In genomic region chr19:55784796-55785418, GRCm38 (mm10) we compare ENCODE assay signal across 18 mouse cellular contexts. TPM values are rescaled to one million over a fixed set of nuclear protein-coding genes. Genes with fewer than 3 reads are reported as not detected.
A peak's percentile ranks its signal among the peaks of the same experiment; 100 is the strongest.
DNase-seq lines count a peak whose midpoint lies in the region; ATAC-seq and TF ChIP-seq lines count a peak whose summit lies in the region.
"Had no signal": no experiment of that assay in that cellular context is flagged by ENCODE, and none has a peak within 500 bp of the region (broad histone marks: within the 10 kb centered on the region; RNA-seq: fewer than 3 reads in every experiment).

No protein-coding gene starts in this region.

- no peaks in the 10 kb centered on the region for H3K9me3 ChIP-seq in heart, embryonic 10.5 days
- no peaks in the 10 kb centered on the region for H3K9me3 ChIP-seq in liver, embryonic 12.5 days (replicated peaks)
- H3K9me3 ChIP-seq: forebrain, embryonic 13.5 days; intestine, embryonic 15.5 days; midbrain, embryonic 15.5 days had no signal

- 85% methylated on average over 21 of the region's 21 CpGs for WGBS in heart, embryonic 10.5 days
- 81% methylated on average over 21 of the region's 21 CpGs for WGBS in liver, adult 2 months
- 77% methylated on average over 21 of the region's 21 CpGs for WGBS in liver, embryonic 12.5 days (ENCODE audit: insufficient replicate concordance)

- H3K9ac ChIP-seq in liver, adult 2 months (ENCODE audit: low read depth, low read length) = no peak overlapping the region
- H3K9ac ChIP-seq in liver, embryonic 12.5 days = no peak overlapping the region
- H3K9ac ChIP-seq: forebrain, embryonic 13.5 days; intestine, embryonic 15.5 days; liver, embryonic 14.5 days; midbrain, embryonic 15.5 days had no signal

- no peak for TF ChIP-seq CTCF in liver, adult 2 months (IDR thresholded peaks at IDR 0.05; ENCODE audit: low read depth, low read length)

- H3K27ac ChIP-seq in heart, embryonic 10.5 days = peak overlapping the region; percentile 42
- no peak overlapping the region for H3K27ac ChIP-seq in liver, adult 2 months (replicated peaks; ENCODE audit: insufficient read depth, low read depth, low read length)
- no peak overlapping the region for H3K27ac ChIP-seq in liver, embryonic 12.5 days
- H3K27ac ChIP-seq: forebrain, embryonic 13.5 days; hindbrain, embryonic 10.5 days; intestine, embryonic 15.5 days; liver, embryonic 14.5 days; midbrain, embryonic 15.5 days had no signal

- peaks cover 44% of the 10 kb centered on the region for H3K79me2 ChIP-seq in liver, adult 2 months (ENCODE audit: control insufficient read depth, insufficient read depth, low read length)

- H3K4me1 ChIP-seq in heart, embryonic 10.5 days = peaks cover 72% of the 10 kb centered on the region
- H3K4me1 ChIP-seq in liver, adult 2 months (ENCODE audit: control insufficient read depth, insufficient read depth, low read length) = peaks cover 15% of the 10 kb centered on the region
- H3K4me1 ChIP-seq in liver, embryonic 12.5 days = peaks cover 21% of the 10 kb centered on the region

- no peak for TF ChIP-seq POLR2A in liver, adult 2 months (IDR thresholded peaks at IDR 0.05; ENCODE audit: extremely low read depth, insufficient read depth, low read length)

- no peak for DNase-seq in heart, embryonic 10.5 days (ENCODE audit: low spot score)
- DNase-seq in heart, postnatal 4 days = no peak
- peak; percentile 67 for DNase-seq in liver, adult 2 months (ENCODE audit: extremely low read depth, low read depth, low spot score)
- DNase-seq in lung, adult 18-20 months = peak; percentile 66 to 76
- DNase-seq in lung, postnatal 36 days = peak; percentile 75
- DNase-seq in Muller cell, postnatal 12 days (ENCODE audit: inconsistent ontology term) = no peak
- DNase-seq in spleen, postnatal 36 days (ENCODE audit: low spot score in 2 of 2) = no peak
- DNase-seq: adrenal gland, adult 2 months; cerebellum, adult 8-10 months; layer of hippocampus, adult 9-11 months; right cerebral cortex, postnatal 14 days; thymus, postnatal 4 days had no signal

- H3K4me2 ChIP-seq in liver, embryonic 12.5 days = no peak overlapping the region
- H3K4me2 ChIP-seq: forebrain, embryonic 13.5 days; intestine, embryonic 15.5 days; midbrain, embryonic 15.5 days had no signal

- H3K27me3 ChIP-seq in heart, embryonic 10.5 days (ENCODE audit: insufficient read depth, poor library complexity, severe bottlenecking) = no peaks in the 10 kb centered on the region
- no peaks in the 10 kb centered on the region for H3K27me3 ChIP-seq in liver, adult 2 months (ENCODE audit: control insufficient read depth, insufficient read depth, low read length)
- peaks cover 47% of the 10 kb centered on the region for H3K27me3 ChIP-seq in liver, embryonic 12.5 days (replicated peaks)
- H3K27me3 ChIP-seq: forebrain, embryonic 13.5 days; intestine, embryonic 15.5 days; midbrain, embryonic 15.5 days had no signal

- peaks cover 8% of the 10 kb centered on the region; the same call in 1 of the 2 replicates for H3K36me3 ChIP-seq in heart, embryonic 10.5 days
- no peaks in the 10 kb centered on the region for H3K36me3 ChIP-seq in liver, adult 2 months (ENCODE audit: control insufficient read depth, insufficient read depth, low read length)
- H3K36me3 ChIP-seq in liver, embryonic 12.5 days = no peaks in the 10 kb centered on the region
- H3K36me3 ChIP-seq: intestine, embryonic 15.5 days; midbrain, embryonic 15.5 days had no signal

- ATAC-seq in liver, embryonic 12.5 days = no peak
- ATAC-seq: forebrain, embryonic 13.5 days; intestine, embryonic 15.5 days; midbrain, embryonic 15.5 days had no signal

- H3K4me3 ChIP-seq in heart, embryonic 10.5 days = no peak overlapping the region
- H3K4me3 ChIP-seq in liver, adult 2 months (ENCODE audit: insufficient read depth, low read depth, low read length) = no peak overlapping the region
- no peak overlapping the region for H3K4me3 ChIP-seq in liver, embryonic 12.5 days
- H3K4me3 ChIP-seq: forebrain, embryonic 13.5 days; hindbrain, embryonic 10.5 days; intestine, embryonic 15.5 days; midbrain, embryonic 15.5 days had no signal

RNA-seq across cellular contexts. Expression of gene Tcf7l2, which starts 43.3 kb away (rescaled TPM):
- polyA plus RNA-seq in heart, embryonic 10.5 days (2016; fragmentation: Nextera tagmentation; extraction: Ambion mirVana) = 53.2 and 61.8 TPM in 2 replicates
- total RNA-seq in heart, postnatal 4 days (2021) = 10 to 100 TPM; 24.6 to 28.6 TPM
- 3.2 and 4.6 TPM in 2 replicates for total RNA-seq in liver, adult 2 months (2014; rRNA removed)
- polyA plus RNA-seq in liver, adult 2 months (2012; rRNA removed) = 13.3 and 14.6 TPM in 2 replicates
- 22.9 and 23.0 TPM in 2 replicates for polyA plus RNA-seq in liver, embryonic 12.5 days (2016; fragmentation: Nextera tagmentation; extraction: Ambion mirVana)

Comparison
In these comparisons a context has a peak if more than half of its experiments do, and no peak if none do; other contexts are left out.
1. DNase-seq: peak in liver, adult 2 months (single experiment), lung, adult 18-20 months (2 of 2) and lung, postnatal 36 days (single experiment); none in heart, embryonic 10.5 days (single experiment), heart, postnatal 4 days (single experiment), Muller cell, postnatal 12 days (single experiment) and spleen, postnatal 36 days (0 of 2).